12 mouse cellular contexts compared by ENCODE assay signal in the genomic region with DNA sequence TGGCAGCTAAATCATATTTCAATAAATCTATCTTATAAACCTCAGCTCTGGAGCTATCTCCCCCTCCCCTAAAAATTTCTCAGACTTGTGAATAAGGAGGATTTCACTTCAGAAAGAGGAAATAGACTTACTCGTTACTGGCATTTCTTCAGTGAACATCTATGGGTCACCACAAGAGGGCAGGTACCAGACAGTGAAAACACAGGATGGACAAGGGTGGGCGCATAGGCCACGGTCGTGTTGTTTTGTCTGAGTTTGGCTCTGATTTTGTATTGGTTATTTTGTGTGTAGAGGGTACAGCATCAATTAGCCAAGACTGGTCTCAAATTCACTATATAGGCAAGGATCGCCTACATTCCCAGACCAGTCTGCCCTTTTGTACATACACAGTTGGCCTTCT.
DNase-seq lines count a peak whose midpoint lies in the region; ATAC-seq and TF ChIP-seq lines count a peak whose summit lies in the region.
"Had no signal": no experiment of that assay in that cellular context is flagged by ENCODE, and none has a peak within 500 bp of the region (broad histone marks: within the 10 kb centered on the region; RNA-seq: fewer than 3 reads in every experiment).

No protein-coding gene starts in this region.

- H3K4me2 ChIP-seq in heart, embryonic 14.5 days (ENCODE audit: low read length): peak overlapping the region; percentile 96
- H3K4me2 ChIP-seq in midbrain, embryonic 14.5 days (ENCODE audit: low read length): no peak overlapping the region
- H3K4me2 ChIP-seq in midbrain, embryonic 13.5 days (replicated peaks): no peak overlapping the region
- no peak overlapping the region for H3K4me2 ChIP-seq in stomach, postnatal 0 days (replicated peaks; ENCODE audit: low read depth)
- H3K4me2 ChIP-seq: embryonic facial prominence, embryonic 12.5 days; lung, embryonic 15.5 days had no signal

- peak; percentile 50 for DNase-seq in cerebellum, adult 9-10 months
- no peak for DNase-seq in cerebellum, postnatal 36 days
- DNase-seq in heart, adult 8-10 months (ENCODE audit: low spot score): no peak
- peak; percentile 37 for DNase-seq in midbrain, embryonic 14.5 days
- DNase-seq in stomach, postnatal 0 days (ENCODE audit: low spot score): no peak
- no peak for DNase-seq in yolk sac, embryonic 10.5 days (ENCODE audit: low spot score)

- WGBS in heart, embryonic 14.5 days: 53% methylated on average over 5 of the region's 5 CpGs
- 73% methylated on average over 5 of the region's 5 CpGs for WGBS in midbrain, embryonic 14.5 days
- 67% methylated on average over 5 of the region's 5 CpGs for WGBS in midbrain, embryonic 13.5 days
- WGBS in stomach, postnatal 0 days: 67% methylated on average over 5 of the region's 5 CpGs

- TF ChIP-seq EP300 in stomach, postnatal 0 days (optimal IDR thresholded peaks at IDR 0.05): no peak

- no peak overlapping the region for H3K9ac ChIP-seq in heart, embryonic 14.5 days (ENCODE audit: low read length)
- H3K9ac ChIP-seq in midbrain, embryonic 14.5 days (replicated peaks; ENCODE audit: low read length): no peak overlapping the region
- no peak overlapping the region for H3K9ac ChIP-seq in midbrain, embryonic 13.5 days (replicated peaks)
- no peak overlapping the region for H3K9ac ChIP-seq in stomach, postnatal 0 days (ENCODE audit: low read length)
- H3K9ac ChIP-seq: embryonic facial prominence, embryonic 12.5 days; lung, embryonic 15.5 days had no signal

- H3K27ac ChIP-seq in heart, embryonic 14.5 days (replicated peaks in 1 of 2; ENCODE audit: control insufficient read depth in 1 of 2, insufficient read depth in 1 of 2, low read depth in 2 of 2, low read length in 2 of 2): no peak overlapping the region
- H3K27ac ChIP-seq in midbrain, embryonic 14.5 days (replicated peaks; ENCODE audit: low read depth, low read length): no peak overlapping the region
- H3K27ac ChIP-seq in midbrain, embryonic 13.5 days: no peak overlapping the region
- no peak overlapping the region for H3K27ac ChIP-seq in stomach, postnatal 0 days (replicated peaks)
- H3K27ac ChIP-seq: embryonic facial prominence, embryonic 12.5 days; lung, embryonic 15.5 days; midbrain, embryonic 10.5 days had no signal

- H3K27me3 ChIP-seq in heart, embryonic 14.5 days (ENCODE audit: control insufficient read depth, insufficient read depth, low read length): peaks cover 10% of the 10 kb centered on the region; the same call in 1 of the 2 replicates
- peaks cover 16% of the 10 kb centered on the region; the same call in 1 of the 2 replicates for H3K27me3 ChIP-seq in midbrain, embryonic 14.5 days (ENCODE audit: control insufficient read depth, insufficient read depth, low read length)
- H3K27me3 ChIP-seq in midbrain, embryonic 13.5 days: peaks cover 26% of the 10 kb centered on the region
- H3K27me3 ChIP-seq in stomach, postnatal 0 days (ENCODE audit: control insufficient read depth, insufficient read depth, low read length): no peaks in the 10 kb centered on the region
- H3K27me3 ChIP-seq: embryonic facial prominence, embryonic 12.5 days; lung, embryonic 15.5 days had no signal

- H3K9me3 ChIP-seq in heart, embryonic 14.5 days (ENCODE audit: control insufficient read depth, low read length): no peaks in the 10 kb centered on the region
- no peaks in the 10 kb centered on the region for H3K9me3 ChIP-seq in midbrain, embryonic 14.5 days (ENCODE audit: control insufficient read depth, low read length)
- no peaks in the 10 kb centered on the region for H3K9me3 ChIP-seq in midbrain, embryonic 13.5 days
- no peaks in the 10 kb centered on the region for H3K9me3 ChIP-seq in stomach, postnatal 0 days (ENCODE audit: control insufficient read depth, low read length)
- H3K9me3 ChIP-seq: embryonic facial prominence, embryonic 12.5 days; lung, embryonic 15.5 days; midbrain, embryonic 10.5 days had no signal

- 0 out of 4 replicates have a peak overlapping the region, but pooled peaks of 1 of the 2 experiments have one; percentile 3 for H3K4me3 ChIP-seq in heart, embryonic 14.5 days (ENCODE audit: control insufficient read depth in 1 of 2, insufficient read depth in 1 of 2, low read depth in 1 of 2, low read length in 2 of 2)
- H3K4me3 ChIP-seq in midbrain, embryonic 14.5 days (replicated peaks; ENCODE audit: low read depth, low read length): no peak overlapping the region
- H3K4me3 ChIP-seq in midbrain, embryonic 13.5 days (replicated peaks): no peak overlapping the region
- H3K4me3 ChIP-seq in stomach, postnatal 0 days (ENCODE audit: low read depth, low read length): no peak overlapping the region
- H3K4me3 ChIP-seq: embryonic facial prominence, embryonic 12.5 days; lung, embryonic 15.5 days; midbrain, embryonic 10.5 days had no signal

- ATAC-seq in heart, embryonic 14.5 days (ENCODE audit: insufficient number of reproducible peaks, insufficient read depth, low FRiP score, low read depth): no peak
- no peak for ATAC-seq in midbrain, embryonic 14.5 days (ENCODE audit: low FRiP score, low TSS enrichment)
- ATAC-seq in midbrain, embryonic 13.5 days: no peak
- no peak for ATAC-seq in stomach, postnatal 0 days (ENCODE audit: low FRiP score, low TSS enrichment)
- ATAC-seq: intestine, embryonic 16.5 days had no signal

- peaks cover 5 to 37% of the 10 kb centered on the region in 2 experiments for H3K4me1 ChIP-seq in heart, embryonic 14.5 days (ENCODE audit: control insufficient read depth in 2 of 2, insufficient read depth in 2 of 2, low read length in 2 of 2)
- H3K4me1 ChIP-seq in midbrain, embryonic 14.5 days (ENCODE audit: control insufficient read depth, insufficient read depth, low read length): peaks cover 12% of the 10 kb centered on the region; the same call in 1 of the 2 replicates
- peaks cover 24% of the 10 kb centered on the region for H3K4me1 ChIP-seq in midbrain, embryonic 13.5 days (replicated peaks)
- H3K4me1 ChIP-seq in stomach, postnatal 0 days (replicated peaks; ENCODE audit: control insufficient read depth, insufficient read depth): no peaks in the 10 kb centered on the region

- TF ChIP-seq CTCF in stomach, postnatal 0 days (IDR thresholded peaks at IDR 0.05; ENCODE audit: low read depth): peak; percentile 57

- 0 out of 2 replicates have a peak, but pooled peaks cover 5% of the 10 kb centered on the region for H3K36me3 ChIP-seq in heart, embryonic 14.5 days (ENCODE audit: control insufficient read depth, insufficient read depth, low read length)
- H3K36me3 ChIP-seq in midbrain, embryonic 14.5 days (ENCODE audit: control insufficient read depth, insufficient read depth, low read length): no peaks in the 10 kb centered on the region
- H3K36me3 ChIP-seq in midbrain, embryonic 13.5 days: no peaks in the 10 kb centered on the region
- no peaks in the 10 kb centered on the region for H3K36me3 ChIP-seq in stomach, postnatal 0 days (ENCODE audit: control insufficient read depth, insufficient read depth, low read length)
- H3K36me3 ChIP-seq: embryonic facial prominence, embryonic 12.5 days; lung, embryonic 15.5 days; midbrain, embryonic 10.5 days had no signal

Comparison
In these comparisons a context has a peak if more than half of its experiments do, and no peak if none do; other contexts are left out.
1. DNase-seq: peak in cerebellum, adult 9-10 months (single experiment) and midbrain, embryonic 14.5 days (single experiment); none in cerebellum, postnatal 36 days (0 of 2), heart, adult 8-10 months (single experiment), stomach, postnatal 0 days (single experiment) and yolk sac, embryonic 10.5 days (single experiment).